Mouse (Mus musculus) ES-CJ7 (cell line): ENCODE measurements around the gene Gm10912.
"Not testable (repeated sequence)": the region's sequence is repeated elsewhere in the genome, so short reads cannot be mapped to it uniquely, and the experiment has no call there.

Experiments used
- DNase-seq: peaks from one replicate; pipeline ENCODE4 v3.0.0; 2011; ENCODE audit warnings: low read depth, low spot score

Gene Gm10912

DNA sequence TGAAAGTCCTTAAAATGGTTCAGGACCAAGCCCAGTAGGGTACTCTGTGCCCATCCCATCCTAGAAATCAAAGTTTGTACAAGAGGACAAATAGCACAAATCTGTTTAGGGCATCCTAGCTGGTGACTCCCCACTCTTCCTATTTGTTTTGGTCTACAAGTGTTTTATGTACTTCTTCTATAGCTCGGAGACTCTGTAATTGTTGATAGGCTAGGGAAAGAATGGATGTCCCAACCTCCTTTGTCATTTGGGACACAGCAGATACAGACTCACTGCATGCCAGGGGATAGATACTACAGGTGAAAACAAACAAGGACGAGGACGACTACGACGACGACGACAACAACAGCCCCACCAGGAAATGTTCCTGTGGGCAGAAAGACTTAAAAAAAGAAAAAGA is 2.8 kb downstream of the Gm10912 start, which contains the start of gene Gm10799:
TSS of gene Gm10799 (minus strand) at position 101 of the 400 bp plus-strand sequence.
- DNase-seq = not testable (repeated sequence)

DNA sequence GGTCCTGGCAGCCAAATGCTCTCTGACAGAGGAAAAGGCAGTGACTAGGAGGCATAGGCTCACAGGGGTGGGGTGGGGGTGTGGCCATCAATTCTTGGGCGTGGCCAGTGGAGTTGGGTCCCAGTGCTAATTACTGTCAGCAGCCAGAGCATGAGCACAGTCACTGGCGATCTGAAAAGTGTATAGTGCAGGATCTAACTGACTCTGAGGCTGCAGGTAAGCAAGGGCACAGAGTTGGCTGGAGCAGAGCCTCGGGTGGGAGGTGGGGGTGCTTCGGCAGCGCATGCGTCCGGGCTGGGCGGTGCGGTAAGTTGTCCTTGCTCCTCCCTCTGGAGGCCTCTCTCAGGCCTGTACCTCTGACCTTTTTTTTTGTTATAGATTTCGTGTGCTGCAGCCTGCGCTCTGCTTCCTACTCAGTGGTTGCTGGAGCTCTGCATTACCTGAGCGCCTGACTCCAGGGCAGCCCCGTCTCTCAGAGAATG is 4.1 kb downstream of the Gm10912 start, which contains the start of gene Cd59b:
TSS of gene Cd59b (plus strand) at position 146 of the 482 bp plus-strand sequence.
- peak; percentile 82 for DNase-seq

DNA sequence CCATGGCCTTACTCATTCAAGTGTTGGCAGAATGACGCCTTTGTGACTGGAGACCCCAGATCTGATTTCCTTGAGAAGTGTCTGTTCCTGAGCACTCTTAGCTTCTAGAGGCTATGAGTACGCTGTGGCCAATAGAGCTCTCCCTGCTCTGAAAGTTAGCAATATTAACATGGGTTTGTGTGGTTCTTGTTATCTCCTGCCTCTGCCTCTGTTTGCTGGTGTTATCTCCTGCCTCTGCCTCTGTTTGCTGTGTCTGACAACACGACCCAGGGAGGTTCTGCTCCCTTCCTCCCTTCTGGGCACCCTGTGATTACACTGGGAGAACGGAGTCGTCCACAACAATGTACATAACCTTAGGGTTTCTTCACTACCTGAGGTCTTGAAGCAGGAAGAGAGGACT is 12.7 kb downstream of the Gm10912 start:
- not testable (repeated sequence) for DNase-seq

DNA sequence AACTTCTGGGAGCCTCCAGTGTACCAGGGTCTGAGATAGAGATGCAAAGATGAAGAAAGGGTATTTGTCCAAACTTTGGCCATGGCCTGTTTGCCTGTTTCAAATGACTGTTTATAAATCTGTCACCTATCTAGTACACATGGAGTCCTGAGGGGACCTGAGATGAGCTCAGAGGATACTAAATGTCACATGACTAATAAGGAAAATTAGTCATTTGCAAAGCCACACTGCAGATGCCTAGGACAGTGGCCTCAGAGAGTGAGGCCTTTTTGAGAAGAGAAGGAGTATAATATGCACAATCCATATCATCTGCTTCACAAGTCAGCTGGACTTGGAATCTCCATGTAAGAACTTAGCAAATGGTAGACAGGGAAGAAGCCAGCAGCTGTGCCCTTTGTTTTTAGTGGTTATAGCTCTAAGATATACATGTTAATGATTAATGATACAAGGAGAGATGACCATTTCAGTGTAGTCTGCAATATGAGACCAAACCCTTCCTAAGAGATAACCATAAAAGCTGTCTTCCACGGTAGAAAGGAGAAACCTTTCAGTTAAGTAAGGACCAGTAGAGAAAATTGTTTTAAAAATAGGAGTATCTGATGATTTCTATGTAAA is 15.9 kb downstream of the Gm10912 start:
- not testable (repeated sequence) for DNase-seq

DNA sequence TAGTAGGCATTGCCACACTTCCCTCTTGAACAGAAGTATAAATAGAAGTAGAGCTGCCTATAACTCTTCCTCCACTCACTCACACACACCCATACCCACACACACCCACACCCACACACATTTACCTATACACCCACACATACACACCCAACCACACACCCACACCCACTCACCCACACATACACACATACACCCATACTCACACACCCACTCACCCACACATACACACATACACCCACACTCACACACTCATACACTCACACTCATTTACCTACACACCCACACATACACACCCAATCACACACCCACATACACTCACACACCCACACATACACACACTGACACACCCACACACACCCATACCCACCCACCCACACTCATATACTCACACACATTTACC is 16.8 kb downstream of the Gm10912 start:
- no peak for DNase-seq

DNA sequence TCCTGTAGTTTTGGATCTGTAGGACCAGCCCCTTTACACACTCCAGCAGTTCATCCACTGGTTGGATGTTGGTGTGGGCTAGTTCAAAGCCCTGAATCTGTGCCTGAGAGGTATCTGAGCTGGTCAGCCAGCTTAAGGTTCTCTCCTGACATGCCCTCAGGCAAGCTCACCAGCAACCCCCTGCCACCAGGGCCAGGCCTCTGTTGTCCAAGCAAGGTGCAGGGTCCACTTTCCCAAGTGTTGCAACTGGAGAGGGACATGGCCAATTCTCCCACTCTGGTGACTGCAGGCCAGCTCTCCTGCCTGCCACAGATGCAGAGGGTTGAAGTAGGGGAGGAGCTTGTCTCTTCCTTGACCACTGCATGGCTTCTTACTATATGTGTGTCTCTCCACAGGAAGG is 18.4 kb downstream of the Gm10912 start:
- not testable (repeated sequence) for DNase-seq

DNA sequence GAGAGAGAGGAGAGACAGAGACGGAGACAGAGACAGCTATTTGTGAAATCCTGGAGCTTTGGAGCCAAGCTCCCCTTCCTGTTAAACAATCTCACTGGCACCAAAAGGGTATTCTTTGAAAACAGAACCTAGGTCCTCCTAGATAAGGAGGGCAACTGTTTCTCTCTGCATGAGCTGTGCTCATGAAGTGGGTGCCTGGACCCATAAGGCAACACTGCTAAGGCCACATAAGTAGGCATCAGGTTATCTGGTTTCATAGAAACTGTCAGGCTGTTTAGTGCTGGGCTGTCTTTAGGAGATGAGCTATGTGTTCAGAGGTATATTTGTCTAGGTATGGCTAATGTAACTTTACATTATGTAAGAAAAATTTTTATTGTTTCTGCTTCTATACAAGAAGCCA is 21.9 kb downstream of the Gm10912 start:
- not testable (repeated sequence) for DNase-seq

DNA sequence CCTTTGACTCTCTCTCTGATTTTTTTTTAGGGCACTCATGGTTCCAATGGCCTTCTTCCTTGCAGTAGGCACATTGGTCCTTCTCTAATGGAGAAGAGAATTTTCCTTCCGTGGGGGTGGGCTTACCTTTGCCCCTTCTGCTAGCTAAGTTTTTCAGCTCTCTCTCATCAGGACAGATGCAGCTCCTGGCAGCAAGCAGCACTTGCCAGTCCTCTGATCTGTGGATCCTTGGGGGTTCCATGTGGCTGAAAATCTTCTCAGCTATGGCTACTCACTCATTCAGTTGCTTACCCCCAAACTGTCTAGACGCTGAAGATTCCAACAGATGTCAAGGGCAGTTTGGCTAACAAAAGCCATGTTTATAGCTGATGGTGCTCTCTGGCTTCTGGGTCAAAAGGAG is 27.7 kb downstream of the Gm10912 start:
- DNase-seq = no peak

DNA sequence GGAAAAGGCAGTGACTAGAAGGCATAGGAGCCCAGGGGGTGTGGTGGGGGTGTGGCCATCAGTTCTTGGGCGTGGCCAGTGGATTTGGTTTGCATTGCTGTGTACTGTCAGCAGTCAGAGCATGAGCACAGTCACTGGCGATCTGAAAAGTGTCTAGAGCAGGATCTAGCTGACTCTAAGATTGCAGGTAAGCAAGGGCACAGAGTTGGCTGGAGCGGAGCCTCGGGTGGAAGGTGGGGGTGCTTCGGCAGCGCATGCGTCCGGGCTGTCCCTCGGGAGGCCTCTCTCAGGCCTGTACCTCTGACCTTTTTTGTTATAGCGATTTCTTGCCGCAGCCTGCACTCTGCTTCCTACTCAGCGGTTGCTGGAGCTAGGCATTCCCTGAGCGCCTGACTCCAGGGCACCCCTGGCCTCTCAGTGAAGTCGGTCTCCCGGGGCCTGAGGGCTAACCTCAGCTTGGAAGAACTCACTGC is 30.2 kb downstream of the Gm10912 start, which contains the start of gene Cd59a:
TSS of gene Cd59a (plus strand) at position 61 of the 473 bp plus-strand sequence.
- peak; percentile 89 for DNase-seq

DNA sequence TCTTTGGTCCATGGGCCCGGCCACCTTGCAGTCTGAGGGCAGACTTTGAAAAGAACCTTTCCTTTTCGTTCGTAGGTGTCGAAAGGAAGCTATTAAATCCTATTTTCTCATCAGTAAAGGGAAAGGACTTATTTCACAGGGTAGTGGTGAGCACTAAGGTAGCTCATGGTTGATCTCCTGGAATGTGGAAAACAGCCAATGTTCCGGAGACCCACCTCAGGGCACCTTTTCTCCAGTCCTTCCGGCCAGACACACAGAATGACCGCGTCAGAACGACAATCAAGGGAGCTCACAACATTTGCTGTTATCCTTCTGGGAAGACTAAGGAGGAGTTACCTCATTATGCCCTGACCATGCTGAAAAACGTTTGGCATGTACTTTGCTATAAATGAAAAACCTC is 30.6 kb downstream of the Gm10912 start:
- no peak for DNase-seq

DNA sequence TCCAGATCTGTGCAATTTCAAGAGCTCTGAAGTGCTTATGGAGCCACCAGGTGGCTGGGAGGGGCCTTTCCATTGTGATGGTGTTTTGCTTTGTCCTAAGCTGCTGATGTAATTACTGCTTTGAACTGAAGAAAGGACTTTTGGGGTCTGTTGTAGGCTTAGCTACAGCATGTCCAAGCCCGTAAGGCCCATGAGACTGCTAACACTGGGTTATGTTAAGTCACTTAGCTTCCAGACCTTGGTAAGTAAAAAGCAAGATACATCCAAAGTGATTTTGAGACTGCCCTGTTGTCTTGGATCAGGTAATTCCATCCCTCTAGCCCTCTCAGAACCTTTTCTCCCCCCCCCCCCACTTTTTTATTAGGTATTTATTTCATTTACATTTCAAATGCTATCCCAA is 31.2 kb downstream of the Gm10912 start:
- DNase-seq = peak; percentile 38

DNA sequence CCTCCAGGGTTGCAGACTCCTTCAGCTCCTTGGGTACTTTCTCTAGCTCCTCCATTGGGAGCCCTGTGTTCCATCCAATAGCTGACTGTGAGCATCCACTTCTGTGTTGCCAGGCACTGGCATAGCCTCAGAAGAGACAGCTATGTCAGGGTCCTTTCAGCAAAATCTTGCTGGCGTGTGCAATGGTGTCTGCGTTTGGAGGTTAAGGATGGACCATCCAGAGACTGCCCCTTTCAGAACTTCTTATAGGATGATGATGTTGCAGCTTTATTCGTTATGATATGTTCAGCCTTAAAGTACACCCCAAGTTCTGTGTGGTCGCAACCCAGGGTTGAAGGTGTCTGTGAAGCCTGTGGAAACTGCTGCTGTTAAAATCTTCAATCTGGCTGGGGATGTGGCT is 31.8 kb downstream of the Gm10912 start:
- not testable (repeated sequence) for DNase-seq

DNA sequence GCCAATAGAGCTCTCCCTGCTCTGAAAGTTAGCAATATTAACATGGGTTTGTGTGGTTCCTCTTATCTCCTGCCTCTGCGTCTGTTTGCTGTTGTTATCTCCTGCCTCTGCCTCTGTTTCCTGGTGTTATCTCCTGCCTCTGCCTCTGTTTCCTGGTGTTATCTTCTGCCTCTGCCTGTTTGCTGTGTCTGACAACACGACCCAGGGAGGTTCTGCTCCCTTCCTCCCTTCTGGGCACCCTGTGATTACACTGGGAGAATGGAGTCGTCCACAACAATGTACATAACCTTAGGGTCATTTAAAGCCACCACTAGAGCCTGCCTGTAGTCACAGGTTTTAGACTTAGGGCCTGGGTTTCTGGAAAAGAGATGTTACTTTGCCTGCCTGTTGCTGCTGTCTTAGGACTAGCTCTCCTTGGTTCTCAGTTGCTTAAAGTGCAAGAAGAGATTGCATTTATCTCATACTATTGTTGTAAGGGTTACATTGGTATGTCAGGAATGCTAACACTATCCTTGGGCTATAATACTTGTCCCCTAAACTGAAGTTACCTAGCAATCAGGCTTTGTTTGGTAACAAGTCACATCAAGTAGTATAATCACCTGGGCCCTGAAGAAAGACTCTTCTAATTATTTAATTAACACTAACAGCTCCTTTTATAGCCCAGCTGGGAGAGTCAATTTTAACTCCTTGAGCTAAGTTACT is 33.1 kb downstream of the Gm10912 start:
- peak; percentile 61 for DNase-seq

DNA sequence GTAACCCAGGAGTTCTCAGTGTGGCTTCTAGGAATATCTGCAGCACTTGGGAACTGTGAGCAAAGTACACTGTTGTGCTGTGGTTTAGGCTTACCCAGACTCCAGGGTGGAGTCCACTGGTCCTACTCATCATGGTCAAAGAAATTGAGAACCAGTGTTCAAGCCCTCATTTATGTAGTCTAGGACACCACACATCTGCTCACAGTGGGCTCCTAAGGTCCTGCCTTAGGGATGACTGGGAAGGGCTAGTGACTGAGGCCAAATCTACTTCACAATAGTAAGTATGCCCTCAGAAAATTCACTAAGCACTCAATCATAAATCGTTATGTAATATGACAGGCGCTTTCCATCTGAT is 33.6 kb downstream of the Gm10912 start:
- DNase-seq = no peak

DNA sequence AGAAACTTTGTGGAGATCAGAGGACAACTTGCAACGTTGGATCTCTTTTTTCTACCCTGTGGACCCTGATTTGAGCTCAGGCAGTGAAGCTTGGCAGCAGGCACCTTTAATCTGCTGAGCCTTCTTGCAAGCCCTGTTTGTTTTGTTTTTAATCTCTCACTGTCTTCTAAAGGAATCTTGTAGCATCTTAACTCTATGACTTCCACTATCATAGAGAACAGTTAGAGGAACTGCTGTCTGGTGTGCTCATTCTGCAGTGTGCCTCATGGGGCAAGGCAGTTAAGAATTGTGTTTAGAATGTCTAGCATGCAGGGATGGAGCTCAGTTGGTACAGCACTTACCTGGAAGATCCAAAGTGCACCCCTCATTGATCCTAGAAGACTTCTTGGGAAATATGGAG is 34.3 kb downstream of the Gm10912 start:
- no peak for DNase-seq

DNA sequence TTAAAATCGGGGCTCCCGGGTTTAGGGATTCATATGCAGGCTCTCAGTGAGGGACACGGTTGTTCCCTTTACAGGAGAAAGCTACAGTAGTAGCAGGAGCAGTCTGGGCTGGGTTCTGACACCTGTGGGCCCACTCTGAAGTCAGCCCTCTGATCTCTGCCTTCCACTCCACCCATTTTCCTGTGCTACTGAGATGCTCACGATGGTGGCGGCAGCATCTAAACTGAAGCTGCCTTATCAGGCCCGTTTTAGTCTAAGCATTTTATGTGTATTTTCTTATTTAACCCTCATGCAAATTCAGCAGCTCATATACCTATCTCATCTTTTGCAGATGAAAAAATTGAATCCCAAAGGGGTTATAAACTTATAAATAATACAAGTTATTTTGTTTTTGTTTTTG is 39.2 kb downstream of the Gm10912 start:
- DNase-seq = no peak

DNA sequence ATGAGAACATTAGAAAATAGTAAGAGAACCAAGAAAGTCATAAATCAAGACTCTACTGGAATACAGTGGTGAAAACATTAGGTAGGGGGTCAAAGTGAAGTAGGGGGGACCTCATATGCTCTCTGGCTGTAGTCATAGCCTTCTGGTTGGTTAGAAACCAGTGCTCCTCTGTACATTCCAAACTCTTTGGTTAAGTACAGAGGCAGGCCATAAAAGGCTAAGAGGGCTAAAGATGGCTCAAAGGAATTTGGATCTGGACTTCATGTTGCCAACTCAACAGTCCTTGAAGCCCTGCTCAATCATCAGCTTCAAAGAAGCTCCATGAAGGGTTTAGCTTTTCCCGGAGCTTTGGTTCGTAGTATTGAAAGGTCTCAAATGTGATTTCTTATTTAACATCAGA is 43.4 kb downstream of the Gm10912 start:
- not testable (repeated sequence) for DNase-seq

DNA sequence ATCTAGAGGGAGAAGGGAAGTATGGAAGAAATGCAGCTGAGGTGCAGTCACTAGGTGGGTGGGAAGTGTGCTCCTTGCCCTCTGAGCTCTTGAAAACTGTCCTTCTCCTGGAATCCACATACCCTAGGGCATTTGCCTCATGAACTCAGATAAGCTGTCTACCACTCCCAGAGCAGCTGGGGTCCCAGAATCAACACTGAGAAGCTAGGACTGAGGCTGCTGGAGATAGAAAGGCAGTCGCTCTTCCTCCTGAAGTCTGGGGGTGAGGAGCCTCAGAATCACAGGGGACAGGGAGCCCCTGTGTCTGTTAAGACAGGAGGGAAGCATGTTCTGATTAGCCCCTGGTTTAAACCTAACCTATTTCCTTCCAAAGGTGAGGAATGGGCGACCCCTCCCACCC is 43.9 kb downstream of the Gm10912 start:
- peak; percentile 37 for DNase-seq

DNA sequence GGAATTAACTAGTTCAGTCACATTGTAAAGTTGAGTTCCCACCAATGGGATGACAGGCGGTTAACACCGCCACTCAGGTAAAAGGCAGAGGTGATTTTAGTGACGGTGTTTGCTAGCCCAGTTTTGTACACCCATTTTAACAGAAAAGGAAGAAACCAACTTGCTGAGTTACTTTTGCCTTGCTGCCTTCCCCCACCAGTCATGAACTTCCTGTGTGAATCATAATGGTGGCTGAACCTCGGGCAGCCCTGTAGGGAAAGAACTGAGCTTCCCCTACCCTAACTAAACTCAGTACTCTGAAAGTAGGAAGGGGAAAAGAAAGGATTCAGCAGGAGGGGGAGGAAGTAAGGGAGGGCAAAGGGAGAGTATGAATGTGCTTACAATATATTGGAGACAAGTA is 44.4 kb downstream of the Gm10912 start:
- DNase-seq = no peak

DNA sequence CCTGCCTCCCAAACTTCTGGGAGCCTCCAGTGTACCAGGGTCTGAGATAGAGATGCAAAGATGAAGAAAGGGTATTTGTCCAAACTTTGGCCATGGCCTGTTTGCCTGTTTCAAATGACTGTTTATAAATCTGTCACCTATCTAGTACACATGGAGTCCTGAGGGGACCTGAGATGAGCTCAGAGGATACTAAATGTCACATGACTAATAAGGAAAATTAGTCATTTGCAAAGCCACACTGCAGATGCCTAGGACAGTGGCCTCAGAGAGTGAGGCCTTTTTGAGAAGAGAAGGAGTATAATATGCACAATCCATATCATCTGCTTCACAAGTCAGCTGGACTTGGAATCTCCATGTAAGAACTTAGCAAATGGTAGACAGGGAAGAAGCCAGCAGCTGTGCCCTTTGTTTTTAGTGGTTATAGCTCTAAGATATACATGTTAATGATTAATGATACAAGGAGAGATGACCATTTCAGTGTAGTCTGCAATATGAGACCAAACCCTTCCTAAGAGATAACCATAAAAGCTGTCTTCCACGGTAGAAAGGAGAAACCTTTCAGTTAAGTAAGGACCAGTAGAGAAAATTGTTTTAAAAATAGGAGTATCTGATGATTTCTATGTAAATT is 45.7 kb downstream of the Gm10912 start:
- DNase-seq = not testable (repeated sequence)

DNA sequence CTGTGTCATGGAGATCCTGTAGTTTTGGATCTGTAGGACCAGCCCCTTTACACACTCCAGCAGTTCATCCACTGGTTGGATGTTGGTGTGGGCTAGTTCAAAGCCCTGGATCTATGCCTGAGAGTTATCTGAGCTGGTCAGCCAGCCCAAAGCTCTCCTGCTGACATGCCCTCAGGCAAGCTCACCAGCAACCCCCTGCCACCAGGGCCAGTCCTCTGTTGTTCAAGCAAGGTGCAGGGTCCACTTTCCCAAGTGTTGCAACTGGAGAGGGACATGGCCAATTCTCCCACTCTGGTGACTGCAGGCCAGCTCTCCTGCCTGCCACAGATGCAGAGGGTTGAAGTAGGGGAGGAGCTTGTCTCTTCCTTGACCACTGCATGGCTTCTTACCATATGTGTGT is 47.9 kb downstream of the Gm10912 start:
- not testable (repeated sequence) for DNase-seq

DNA sequence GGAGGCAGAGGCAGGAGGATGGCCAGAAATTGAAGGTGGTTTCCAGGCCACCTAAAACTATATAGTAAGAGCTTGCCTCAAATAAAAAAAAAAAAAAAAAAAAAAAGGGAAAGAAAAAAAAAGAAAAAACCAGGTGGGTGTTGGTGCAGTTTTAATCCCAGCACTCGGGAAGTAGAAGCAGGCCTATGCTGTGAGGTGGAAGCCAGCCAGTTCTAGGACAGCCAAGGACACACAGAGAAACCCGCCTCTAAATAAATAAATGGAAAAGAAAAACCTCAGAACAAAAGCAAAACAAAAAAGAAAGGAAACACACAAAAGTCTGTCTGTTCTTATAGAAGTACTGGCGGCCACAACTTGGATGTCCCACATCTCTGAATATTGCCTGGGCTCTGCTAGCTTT is 49.3 kb downstream of the Gm10912 start:
- no peak for DNase-seq
